Mouse (Mus musculus): ENCODE measurements at regions not wholly inside any gene's neighbourhood (a gene's known extent, or its start where the extent isn't known, plus 50 kb on each side); places are given as distances from the start of the nearest gene placed in this dataset.

- DNase-seq (ENCODE audit: low spot score), result peak; percentile 61
- Histone ChIP-seq H3K4me3 (no peak overlapping the region), H3K27ac (peak overlapping the region; percentile 61; the same call in 1 of the 2 replicates), H3K36me3 (no peaks in the 10 kb centered on the region), H3K4me1 (peaks cover 35% of the 10 kb centered on the region), H3K27me3 (ENCODE audit: low read depth, poor library complexity, severe bottlenecking) (no peaks in the 10 kb centered on the region), H3K9me3 (replicated peaks) (no peaks in the 10 kb centered on the region)
- 15% methylated on average over 5 of the region's 5 CpGs for WGBS
Observed at GRCm38 (mm10) chr7:71533109-71533508, 181.8 kb upstream of the Gm10295 start.

GRCm38 (mm10) chr7:71531496-71531895 lies 180.2 kb upstream of the Gm10295 start:
- Histone ChIP-seq H3K27ac (peak overlapping the region; percentile 74), H3K27me3 (ENCODE audit: low read depth, poor library complexity, severe bottlenecking) (no peaks in the 10 kb centered on the region), H3K9me3 (replicated peaks) (no peaks in the 10 kb centered on the region), H3K4me3 (no peak overlapping the region), H3K36me3 (no peaks in the 10 kb centered on the region), H3K4me1 (peaks cover 35% of the 10 kb centered on the region)
- 37% methylated on average over 6 of the region's 6 CpGs for WGBS
- no peak for DNase-seq (ENCODE audit: low spot score)

GRCm38 (mm10) chr7:71530922-71531321 lies 179.6 kb upstream of the Gm10295 start:
- H3K27me3 ChIP-seq (ENCODE audit: low read depth, poor library complexity, severe bottlenecking), result no peaks in the 10 kb centered on the region
- 84% methylated on average over 4 of the region's 4 CpGs for WGBS
- H3K4me1 ChIP-seq, result peaks cover 35% of the 10 kb centered on the region
- no peak overlapping the region for H3K4me3 ChIP-seq
- no peaks in the 10 kb centered on the region for H3K9me3 ChIP-seq (replicated peaks)
- no peak for DNase-seq (ENCODE audit: low spot score)
- H3K36me3 ChIP-seq, result no peaks in the 10 kb centered on the region
- no peak overlapping the region for H3K27ac ChIP-seq

GRCm38 (mm10) chr7:71526152-71526551 lies 174.9 kb upstream of the Gm10295 start:
- H3K4me3 ChIP-seq, result no peak overlapping the region
- H3K27me3 ChIP-seq (ENCODE audit: low read depth, poor library complexity, severe bottlenecking), result no peaks in the 10 kb centered on the region
- H3K9me3 ChIP-seq (replicated peaks), result no peaks in the 10 kb centered on the region
- 89% methylated on average over 2 of the region's 2 CpGs for WGBS
- no peak for DNase-seq (ENCODE audit: low spot score)
- H3K36me3 ChIP-seq, result no peaks in the 10 kb centered on the region
- H3K27ac ChIP-seq, result no peak overlapping the region
- peaks cover 6% of the 10 kb centered on the region for H3K4me1 ChIP-seq

GRCm38 (mm10) chr7:71524577-71525126 lies 173.4 kb upstream of the Gm10295 start:
- H3K27ac ChIP-seq, result no peak overlapping the region
- H3K27me3 ChIP-seq (ENCODE audit: low read depth, poor library complexity, severe bottlenecking), result no peaks in the 10 kb centered on the region
- H3K9me3 ChIP-seq (replicated peaks), result no peaks in the 10 kb centered on the region
- H3K4me3 ChIP-seq, result no peak overlapping the region
- DNase-seq (ENCODE audit: low spot score), result no peak
- H3K4me1 ChIP-seq, result no peaks in the 10 kb centered on the region
- no peaks in the 10 kb centered on the region for H3K36me3 ChIP-seq

GRCm38 (mm10) chr7:71524119-71524518 lies 172.8 kb upstream of the Gm10295 start:
- H3K27me3 ChIP-seq (ENCODE audit: low read depth, poor library complexity, severe bottlenecking), result no peaks in the 10 kb centered on the region
- no peaks in the 10 kb centered on the region for H3K4me1 ChIP-seq
- H3K9me3 ChIP-seq (replicated peaks), result no peaks in the 10 kb centered on the region
- DNase-seq (ENCODE audit: low spot score), result no peak
- H3K27ac ChIP-seq, result no peak overlapping the region
- H3K36me3 ChIP-seq, result no peaks in the 10 kb centered on the region
- 82% methylated on average over 2 of the region's 2 CpGs for WGBS
- H3K4me3 ChIP-seq, result no peak overlapping the region

- 86% methylated on average over 3 of the region's 3 CpGs for WGBS
- Histone ChIP-seq H3K4me1 (no peaks in the 10 kb centered on the region), H3K36me3 (no peaks in the 10 kb centered on the region), H3K9me3 (replicated peaks) (no peaks in the 10 kb centered on the region), H3K4me3 (no peak overlapping the region), H3K27ac (no peak overlapping the region), H3K27me3 (ENCODE audit: low read depth, poor library complexity, severe bottlenecking) (no peaks in the 10 kb centered on the region)
- no peak for DNase-seq (ENCODE audit: low spot score)
Observed at GRCm38 (mm10) chr7:71507379-71507778, 156.1 kb upstream of the Gm10295 start.

GRCm38 (mm10) chr7:71500719-71501118 lies 149.4 kb upstream of the Gm10295 start:
- 60% methylated on average over 6 of the region's 6 CpGs for WGBS
- DNase-seq (ENCODE audit: low spot score), result no peak
- no peak overlapping the region for H3K27ac ChIP-seq
- no peaks in the 10 kb centered on the region for H3K9me3 ChIP-seq (replicated peaks)
- H3K4me3 ChIP-seq, result no peak overlapping the region
- peaks cover 6% of the 10 kb centered on the region; the same call in 1 of the 2 replicates for H3K4me1 ChIP-seq
- H3K27me3 ChIP-seq (ENCODE audit: low read depth, poor library complexity, severe bottlenecking), result no peaks in the 10 kb centered on the region
- H3K36me3 ChIP-seq, result no peaks in the 10 kb centered on the region

- H3K36me3 ChIP-seq, result no peaks in the 10 kb centered on the region
- H3K27ac ChIP-seq, result no peak overlapping the region
- peaks cover 6% of the 10 kb centered on the region; the same call in 1 of the 2 replicates for H3K4me1 ChIP-seq
- no peaks in the 10 kb centered on the region for H3K9me3 ChIP-seq (replicated peaks)
- no peak for DNase-seq (ENCODE audit: low spot score)
- H3K27me3 ChIP-seq (ENCODE audit: low read depth, poor library complexity, severe bottlenecking), result no peaks in the 10 kb centered on the region
- 29% methylated on average over 7 of the region's 7 CpGs for WGBS
- H3K4me3 ChIP-seq, result no peak overlapping the region
Observed at GRCm38 (mm10) chr7:71498123-71498522, 146.8 kb upstream of the Gm10295 start.

- H3K27ac ChIP-seq, result no peak overlapping the region
- DNase-seq (ENCODE audit: low spot score), result no peak
- WGBS, result 78% methylated on average over 4 of the region's 4 CpGs
Observed at GRCm38 (mm10) chr7:71491128-71491527, 139.8 kb upstream of the Gm10295 start.

GRCm38 (mm10) chr7:71488016-71488650 lies 136.8 kb upstream of the Gm10295 start:
- H3K36me3 ChIP-seq, result no peaks in the 10 kb centered on the region
- H3K4me1 ChIP-seq, result 0 out of 2 replicates have a peak, but pooled peaks cover 4% of the 10 kb centered on the region
- no peak for DNase-seq (ENCODE audit: low spot score)
- WGBS, result 91% methylated on average over 7 of the region's 7 CpGs
- H3K4me3 ChIP-seq, result no peak overlapping the region
- H3K27ac ChIP-seq, result no peak overlapping the region
- H3K9me3 ChIP-seq (replicated peaks), result no peaks in the 10 kb centered on the region
- no peaks in the 10 kb centered on the region for H3K27me3 ChIP-seq (ENCODE audit: low read depth, poor library complexity, severe bottlenecking)

More at GRCm38 (mm10) chr7:71491128-71491527, 139.8 kb upstream of the Gm10295 start:
- H3K27me3 ChIP-seq (ENCODE audit: low read depth, poor library complexity, severe bottlenecking), result no peaks in the 10 kb centered on the region
- H3K36me3 ChIP-seq, result no peaks in the 10 kb centered on the region
- H3K9me3 ChIP-seq (replicated peaks), result no peaks in the 10 kb centered on the region
- no peak overlapping the region for H3K4me3 ChIP-seq
- 0 out of 2 replicates have a peak, but pooled peaks cover 4% of the 10 kb centered on the region for H3K4me1 ChIP-seq

GRCm38 (mm10) chr7:71475383-71475782 lies 124.1 kb upstream of the Gm10295 start:
- Histone ChIP-seq H3K36me3 (no peaks in the 10 kb centered on the region), H3K9me3 (replicated peaks) (no peaks in the 10 kb centered on the region), H3K27me3 (ENCODE audit: low read depth, poor library complexity, severe bottlenecking) (no peaks in the 10 kb centered on the region), H3K27ac (no peak overlapping the region), H3K4me3 (no peak overlapping the region), H3K4me1 (peaks cover 28% of the 10 kb centered on the region)
- 89% methylated on average over 4 of the region's 4 CpGs for WGBS
- no peak for DNase-seq (ENCODE audit: low spot score)

GRCm38 (mm10) chr7:71472384-71473141 lies 121.3 kb upstream of the Gm10295 start:
- H3K27me3 ChIP-seq (ENCODE audit: low read depth, poor library complexity, severe bottlenecking), result no peaks in the 10 kb centered on the region

More at GRCm38 (mm10) chr7:71472384-71473141, 121.3 kb upstream of the Gm10295 start:
- Histone ChIP-seq H3K27ac (peak overlapping the region; percentile 64; the same call in 1 of the 2 replicates), H3K9me3 (replicated peaks) (no peaks in the 10 kb centered on the region), H3K36me3 (no peaks in the 10 kb centered on the region), H3K4me1 (peaks cover 36% of the 10 kb centered on the region), H3K4me3 (0 out of 2 replicates have a peak overlapping the region, but pooled peaks have one; percentile 14)
- WGBS, result 54% methylated on average over 12 of the region's 12 CpGs
- no peak for DNase-seq (ENCODE audit: low spot score)
